Mouse (Mus musculus): ENCODE measurements around the gene Ccr10.
"Not testable (repeated sequence)": the region's sequence is repeated elsewhere in the genome, so short reads cannot be mapped to it uniquely, and the experiment has no call there.

Ccr10 gene

DNA sequence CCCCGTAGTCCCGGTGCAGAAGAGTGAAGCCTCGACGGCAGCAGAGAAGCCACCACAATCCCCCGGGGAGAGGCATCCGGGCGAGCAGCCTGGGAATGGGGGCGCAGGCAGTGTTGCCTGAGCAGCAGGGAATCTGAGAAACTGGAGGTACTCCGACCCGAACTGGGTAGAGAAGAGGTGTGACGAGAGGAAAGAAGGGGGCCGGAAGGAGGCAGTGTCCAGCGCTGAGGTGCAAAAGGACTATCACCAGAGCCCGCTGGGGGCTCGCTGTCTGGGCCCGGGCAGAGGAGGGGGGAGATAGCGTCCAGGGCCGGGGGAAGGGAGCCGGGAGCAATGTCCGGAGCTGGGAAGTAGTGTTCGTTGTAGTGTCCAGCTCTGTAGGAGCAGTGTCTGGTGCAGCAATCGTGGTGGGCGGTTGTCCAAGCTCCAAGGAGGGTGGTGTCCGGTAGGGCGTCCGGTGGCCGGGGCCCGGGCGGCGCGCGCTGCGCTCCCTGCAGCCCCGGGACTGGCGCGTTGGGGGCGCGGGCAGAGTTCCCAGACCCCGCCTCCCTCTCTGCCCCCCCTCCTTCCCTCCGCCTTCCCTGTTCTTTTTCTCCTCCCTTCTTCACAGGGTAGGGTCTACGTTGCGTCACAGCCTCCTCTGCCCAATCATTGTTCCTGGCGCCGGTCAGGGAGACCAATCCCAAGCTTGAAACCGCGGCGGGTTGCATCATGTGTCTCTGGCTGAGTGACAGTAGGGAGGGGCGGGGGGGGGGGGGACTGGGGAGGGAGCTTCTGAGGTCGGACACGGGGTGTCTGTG, 4.2 kb downstream of the Ccr10 start, which contains the start of gene Plekhh3:
Gene Plekhh3 (minus strand): TSS at position 541 of the 800 bp plus-strand sequence.
- peak; percentile 92 for DNase-seq

GRCm38 (mm10) chr11:101170354-101170810, 4.9 kb downstream of the Ccr10 start, which contains the start of gene Cntnap1:
Cntnap1 (plus strand) TSS chr11:101170523.
- DNase-seq: peak; percentile 73

GRCm38 (mm10) chr11:101169301-101170107, 5.7 kb downstream of the Ccr10 start:
- DNase-seq: no peak

GRCm38 (mm10) chr11:101168301-101168980, 6.8 kb downstream of the Ccr10 start:
- peak; percentile 46 for DNase-seq

DNA sequence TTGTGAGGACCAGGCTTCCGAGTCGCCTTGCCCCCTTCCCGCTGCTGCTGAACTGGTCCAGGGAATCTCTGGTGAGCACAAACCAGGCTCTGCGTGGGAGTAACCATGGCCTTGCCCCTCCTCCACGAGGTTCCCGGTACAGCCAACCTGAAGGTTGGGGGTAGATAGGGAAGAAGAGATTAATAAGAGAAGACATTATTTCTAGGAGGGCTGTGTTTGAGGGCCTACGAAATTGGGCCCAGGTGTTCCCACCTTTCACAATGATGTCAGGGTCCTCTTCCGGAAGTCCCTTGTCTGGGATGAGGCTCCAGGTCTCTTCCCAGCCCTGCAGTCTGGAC, 7.3 kb downstream of the Ccr10 start:
- no peak for DNase-seq

GRCm38 (mm10) chr11:101167211-101167962, 7.9 kb downstream of the Ccr10 start:
- DNase-seq: no peak

GRCm38 (mm10) chr11:101166357-101166756, 8.9 kb downstream of the Ccr10 start:
- DNase-seq: no peak

DNA sequence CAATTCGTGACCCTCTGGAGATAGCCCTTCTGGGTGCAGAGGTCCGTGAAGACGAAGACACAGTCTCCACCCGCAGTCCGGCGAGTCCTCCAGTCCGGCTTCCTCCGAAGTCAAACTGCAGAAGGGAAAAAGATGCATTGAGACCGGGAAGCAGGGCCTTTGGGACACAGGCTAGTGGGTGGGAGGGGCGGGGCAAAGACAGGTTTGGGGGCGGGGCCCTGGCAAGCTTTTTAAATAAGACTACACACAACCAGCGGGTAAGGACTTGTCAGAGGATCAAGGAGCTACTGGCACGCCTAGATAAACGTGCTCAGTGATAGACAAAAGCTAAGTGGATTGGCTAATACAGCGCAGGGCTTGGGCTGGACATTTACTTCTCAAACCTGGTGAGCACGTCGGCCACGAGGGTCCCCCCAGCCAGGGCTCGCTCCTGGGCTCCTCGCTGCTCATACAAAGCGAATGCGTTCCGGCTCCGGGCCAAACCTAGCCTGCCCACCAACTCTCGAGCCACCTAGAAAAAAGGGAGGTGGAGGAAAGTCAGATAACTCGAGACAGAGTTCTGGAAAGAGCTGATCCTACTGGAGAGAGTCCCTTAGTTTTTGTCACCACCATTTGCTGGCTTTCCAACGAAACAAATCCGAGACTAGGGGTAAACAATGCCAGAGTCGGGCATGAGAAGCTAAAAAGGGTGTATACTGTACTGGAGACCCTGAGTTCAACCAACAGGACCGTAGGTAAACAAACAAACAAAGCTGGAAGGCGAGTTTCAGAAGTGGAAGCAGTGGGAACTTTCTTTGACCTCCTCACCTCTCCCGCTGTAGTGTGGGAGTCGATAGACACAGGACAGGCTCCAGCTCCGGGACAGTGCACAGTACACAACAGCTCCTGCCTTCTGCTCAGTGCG, 10.3 kb downstream of the Ccr10 start:
- DNase-seq: no peak

DNA sequence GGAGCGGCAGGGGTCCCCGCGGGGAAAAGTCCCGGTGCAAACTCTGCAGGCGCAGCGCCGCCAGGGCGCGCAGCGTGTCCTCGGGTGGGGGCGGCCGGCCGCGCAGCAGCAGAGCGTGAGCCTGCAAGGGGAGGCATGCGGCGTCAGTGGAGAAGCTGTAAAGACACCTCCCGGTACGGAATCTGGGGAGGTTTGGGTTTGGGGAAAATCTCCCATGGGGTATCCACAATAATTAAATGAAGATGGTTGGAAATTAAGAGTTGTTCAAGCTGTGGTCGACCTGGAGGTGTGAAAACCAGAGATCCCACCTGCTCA, 10.9 kb downstream of the Ccr10 start:
- DNase-seq: no peak

DNA sequence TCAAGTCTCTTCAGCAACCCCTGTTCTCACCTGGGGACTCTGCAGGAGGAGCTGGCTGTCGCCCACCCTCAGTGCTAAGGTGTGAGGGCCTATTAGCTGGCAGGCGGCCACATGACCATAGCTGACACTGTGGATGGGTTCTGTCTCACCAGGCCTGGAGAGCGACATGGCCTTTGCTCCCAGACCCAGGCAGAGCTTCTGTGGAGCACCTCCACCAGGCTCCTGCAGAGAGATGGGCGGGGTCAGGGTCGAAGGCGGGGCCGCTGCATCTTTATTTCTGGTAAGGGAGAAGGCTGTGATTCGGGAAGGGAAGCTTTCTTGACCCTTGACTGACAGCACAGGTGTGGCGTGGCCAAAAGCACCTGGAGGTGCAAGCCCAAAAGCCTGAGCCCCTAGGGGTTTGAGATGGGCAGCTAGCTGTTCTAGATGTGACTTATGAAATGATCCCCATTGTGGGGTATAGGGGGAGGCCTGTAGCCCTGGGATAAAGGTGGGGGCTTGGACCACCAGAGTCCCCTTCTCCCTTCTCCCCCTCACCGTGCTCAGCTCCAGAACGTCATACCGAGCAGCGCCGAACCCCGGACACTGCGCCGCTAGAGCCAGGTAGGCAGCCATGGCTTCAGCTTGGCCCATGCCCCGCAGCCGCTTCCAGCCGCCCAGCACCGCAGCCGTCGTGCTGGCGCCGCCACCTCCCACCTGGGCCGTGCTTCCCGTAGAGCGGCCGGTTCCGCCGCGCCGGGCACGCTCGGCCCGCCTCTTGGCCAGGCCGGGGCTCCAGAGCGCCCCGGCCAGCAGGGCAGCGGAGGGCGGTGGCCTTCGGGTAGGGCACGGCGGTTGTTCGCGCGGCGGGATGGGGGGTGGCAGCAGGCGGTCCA, 11.5 kb downstream of the Ccr10 start:
- peak; percentile 58 for DNase-seq

- peak; percentile 53 for DNase-seq
Observed at GRCm38 (mm10) chr11:101162772-101163171, 12.5 kb downstream of the Ccr10 start.

- DNase-seq: no peak
Observed at GRCm38 (mm10) chr11:101162301-101162700, 12.9 kb downstream of the Ccr10 start.

DNA sequence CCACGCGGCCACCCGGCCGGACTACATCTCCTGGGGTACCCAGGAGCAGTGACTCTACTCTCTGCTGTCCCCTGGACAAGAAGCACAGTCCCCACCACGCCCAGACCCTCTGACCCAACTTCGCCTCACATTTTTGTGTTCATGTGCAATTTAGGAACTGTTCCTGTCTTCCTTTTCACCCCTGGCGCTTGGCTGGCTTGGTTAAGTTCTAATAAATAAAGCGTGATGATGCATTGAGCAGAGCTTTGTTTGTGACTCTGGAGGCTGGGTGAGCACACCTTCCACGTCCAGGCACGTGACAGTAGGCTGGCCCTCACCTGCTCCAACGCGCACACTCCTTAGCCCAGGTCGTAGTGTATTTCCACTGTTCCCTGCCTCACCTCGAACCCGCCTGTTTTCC, 13.7 kb downstream of the Ccr10 start:
- no peak for DNase-seq

DNA sequence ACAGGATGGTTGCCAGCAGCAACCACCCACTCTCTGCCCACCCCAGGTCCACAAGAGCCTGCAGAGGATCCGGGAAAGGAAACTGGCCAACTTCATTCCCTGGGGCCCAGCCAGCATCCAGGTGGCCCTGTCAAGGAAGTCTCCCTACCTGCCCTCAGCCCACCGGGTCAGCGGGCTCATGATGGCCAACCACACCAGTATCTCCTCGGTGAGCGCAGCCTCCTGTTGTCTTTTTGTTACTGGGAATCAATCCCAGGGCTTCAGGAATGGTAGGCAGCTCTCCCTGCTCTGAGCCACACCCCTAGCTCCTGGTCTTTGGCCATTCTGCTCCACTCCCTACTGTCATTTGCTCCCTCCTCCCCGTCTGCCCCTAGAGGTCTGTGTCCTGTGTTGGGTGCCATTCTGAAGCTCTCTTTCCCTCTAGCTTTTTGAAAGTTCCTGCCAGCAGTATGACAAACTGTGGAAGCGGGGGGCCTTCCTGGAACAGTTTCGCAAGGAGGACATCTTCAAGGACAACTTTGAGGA, 14.2 kb downstream of the Ccr10 start:
- not testable (repeated sequence) for DNase-seq

GRCm38 (mm10) chr11:101160151-101160550, 15.1 kb downstream of the Ccr10 start:
- not testable (repeated sequence) for DNase-seq

DNA sequence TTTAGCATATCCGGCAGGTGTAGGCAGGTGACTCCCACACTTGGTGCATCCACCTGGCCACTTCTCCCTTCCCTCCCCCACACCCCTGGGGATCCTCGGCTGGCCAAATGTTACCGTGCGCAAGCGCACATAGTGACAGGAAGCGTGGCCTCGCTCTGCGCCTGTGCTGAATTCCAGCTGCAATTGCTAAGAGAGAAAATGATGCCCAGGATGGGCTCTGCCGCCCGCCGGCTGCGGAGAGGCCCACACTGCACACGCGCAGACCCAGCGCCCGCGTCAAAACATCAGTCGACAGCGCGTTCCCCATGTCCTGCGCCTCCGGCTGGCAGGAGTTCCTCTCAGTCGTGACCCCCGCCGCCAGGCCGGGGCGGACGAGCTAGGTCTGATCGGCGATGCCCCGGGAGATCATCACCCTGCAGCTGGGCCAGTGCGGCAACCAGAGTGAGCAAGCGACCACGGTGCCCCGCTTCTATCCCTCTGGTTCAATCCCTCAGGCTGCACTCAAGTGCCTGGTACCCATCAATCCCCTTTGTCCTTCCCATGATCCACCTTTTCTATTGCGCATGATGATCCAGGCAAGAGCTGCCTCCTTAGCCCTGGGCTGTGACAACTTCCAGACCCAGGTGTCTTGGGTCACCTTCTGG, 19.4 kb downstream of the Ccr10 start, which contains the start of gene Tubg2:
Gene Tubg2 (plus strand): TSS at position 180 of the 644 bp plus-strand sequence.
- DNase-seq: peak; percentile 47

DNA sequence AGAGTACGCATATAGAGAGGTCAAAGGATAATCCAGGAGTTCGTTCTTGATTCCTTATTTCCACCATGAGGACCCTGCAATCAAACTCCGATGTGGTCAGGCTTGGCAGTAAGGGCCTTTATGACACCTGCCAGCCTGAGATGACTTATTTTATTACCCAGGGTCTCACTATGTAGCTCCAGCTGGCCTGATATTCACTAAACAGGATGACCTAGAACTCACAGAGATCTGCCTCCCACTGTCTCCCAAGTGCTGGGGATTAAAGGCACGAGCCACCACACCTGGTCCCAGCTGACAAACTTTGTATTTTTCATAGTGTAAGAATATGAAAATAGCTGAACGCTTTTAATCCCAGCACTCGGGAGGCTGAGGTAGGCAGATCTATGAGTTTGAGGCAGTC, 20.1 kb downstream of the Ccr10 start:
- no peak for DNase-seq

- no peak for DNase-seq
Observed at GRCm38 (mm10) chr11:101154648-101155047, 20.6 kb downstream of the Ccr10 start.

- DNase-seq: no peak
Observed at GRCm38 (mm10) chr11:101152825-101153224, 22.4 kb downstream of the Ccr10 start.

GRCm38 (mm10) chr11:101151063-101151462, 24.2 kb downstream of the Ccr10 start:
- DNase-seq: no peak

Data from kidney, adult 18-20 months (tissue).